Mouse (Mus musculus) brown adipose tissue, adult 24 weeks (tissue): ENCODE results near the gene Nhsl2. TPM values are rescaled to one million over a fixed set of nuclear protein-coding genes. Genes with fewer than 3 reads are reported as not detected.
A peak's percentile ranks its signal among the peaks of the same experiment; 100 is the strongest.

ENCODE experiments used
- H3K27ac ChIP-seq: fragments of 200-500 bp; replicated peaks from 2 replicates; pipeline ENCODE4 v1.5.1; 2012; ENCODE audit warnings: low read depth, mild to moderate bottlenecking, low read length
- H3K4me1 ChIP-seq: fragments of 200-500 bp; 2 replicates; pipeline ENCODE4 v1.6.1; 2012; ENCODE audit warnings: low read length, mixed read lengths; ENCODE audit not compliant: control insufficient read depth, insufficient read depth, insufficient read length
- H3K4me3 ChIP-seq: fragments of 200-500 bp; 2 replicates; pipeline ENCODE4 v1.5.1; 2012; ENCODE audit warnings: low read depth, mild to moderate bottlenecking, low read length, moderate library complexity; ENCODE audit not compliant: insufficient read depth
- polyA plus RNA-seq: library from polyadenylated mRNA; stranded (reverse); fragments of >200 nt; gene quantifications from 2 replicates; pipeline ENCODE4 v1.2.4, GENCODE M21; 2012; ENCODE audit not compliant: missing spikeins, insufficient read depth, insufficient read length

Gene Nhsl2
- polyA plus RNA-seq, 1 experiment = 4.6 TPM

GRCm38 (mm10) chrX:101882141-101882751, 33.1 kb downstream of the Nhsl2 start:
- H3K4me3 ChIP-seq = no peak overlapping the region
- no peak overlapping the region for H3K27ac ChIP-seq
- H3K4me1 ChIP-seq = no peaks in the 10 kb centered on the region

GRCm38 (mm10) chrX:101889384-101889783, 40.2 kb downstream of the Nhsl2 start:
- Histone ChIP-seq H3K27ac (peak overlapping the region; percentile 75), H3K4me1 (peaks cover 3% of the 10 kb centered on the region; the same call in 1 of the 2 replicates), H3K4me3 (no peak overlapping the region)

GRCm38 (mm10) chrX:101889813-101890469, 40.8 kb downstream of the Nhsl2 start:
- no peak overlapping the region for H3K4me3 ChIP-seq
- peaks cover 3% of the 10 kb centered on the region; the same call in 1 of the 2 replicates for H3K4me1 ChIP-seq
- H3K27ac ChIP-seq = peak overlapping the region; percentile 75

GRCm38 (mm10) chrX:101893796-101894195, 44.6 kb downstream of the Nhsl2 start:
- no peak overlapping the region for H3K27ac ChIP-seq
- no peak overlapping the region for H3K4me3 ChIP-seq
- H3K4me1 ChIP-seq = peaks cover 3% of the 10 kb centered on the region; the same call in 1 of the 2 replicates

- Histone ChIP-seq H3K27ac (no peak overlapping the region), H3K4me3 (no peak overlapping the region), H3K4me1 (no peaks in the 10 kb centered on the region)
These were observed 49.2 kb downstream of the Nhsl2 start for GRCm38 (mm10) chrX:101898341-101898740.

GRCm38 (mm10) chrX:101901806-101902490, 52.8 kb downstream of the Nhsl2 start:
- Histone ChIP-seq H3K4me1 (no peaks in the 10 kb centered on the region), H3K4me3 (no peak overlapping the region), H3K27ac (no peak overlapping the region)

GRCm38 (mm10) chrX:101902597-101902996, 53.4 kb downstream of the Nhsl2 start:
- Histone ChIP-seq H3K4me3 (no peak overlapping the region), H3K4me1 (no peaks in the 10 kb centered on the region; the same call in 1 of the 2 replicates), H3K27ac (no peak overlapping the region)

- H3K4me1 ChIP-seq = no peaks in the 10 kb centered on the region; the same call in 1 of the 2 replicates
- H3K4me3 ChIP-seq = no peak overlapping the region
- no peak overlapping the region for H3K27ac ChIP-seq
These were observed 58.1 kb downstream of the Nhsl2 start for GRCm38 (mm10) chrX:101907301-101907700.

GRCm38 (mm10) chrX:101929131-101929530, 79.9 kb downstream of the Nhsl2 start:
- H3K27ac ChIP-seq = no peak overlapping the region
- peaks cover 2% of the 10 kb centered on the region; the same call in 1 of the 2 replicates for H3K4me1 ChIP-seq
- H3K4me3 ChIP-seq = no peak overlapping the region

- Histone ChIP-seq H3K4me3 (no peak overlapping the region), H3K4me1 (peaks cover 2% of the 10 kb centered on the region; the same call in 1 of the 2 replicates), H3K27ac (no peak overlapping the region)
These were observed 81.1 kb downstream of the Nhsl2 start for GRCm38 (mm10) chrX:101930301-101930700.

- Histone ChIP-seq H3K27ac (no peak overlapping the region), H3K4me3 (no peak overlapping the region), H3K4me1 (peaks cover 2% of the 10 kb centered on the region; the same call in 1 of the 2 replicates)
These were observed 81.8 kb downstream of the Nhsl2 start for GRCm38 (mm10) chrX:101931016-101931415.

- Histone ChIP-seq H3K4me1 (peaks cover 2% of the 10 kb centered on the region; the same call in 1 of the 2 replicates), H3K27ac (no peak overlapping the region), H3K4me3 (no peak overlapping the region)
These were observed 83.1 kb downstream of the Nhsl2 start for GRCm38 (mm10) chrX:101932244-101932643.

- Histone ChIP-seq H3K4me1 (peaks cover 2% of the 10 kb centered on the region; the same call in 1 of the 2 replicates), H3K4me3 (no peak overlapping the region), H3K27ac (no peak overlapping the region)
These were observed 84.2 kb downstream of the Nhsl2 start for GRCm38 (mm10) chrX:101933346-101933745.

- H3K4me1 ChIP-seq = no peaks in the 10 kb centered on the region
- H3K27ac ChIP-seq = no peak overlapping the region
- no peak overlapping the region for H3K4me3 ChIP-seq
These were observed 86.2 kb downstream of the Nhsl2 start for GRCm38 (mm10) chrX:101935291-101935840.

GRCm38 (mm10) chrX:101939486-101939885, 90.3 kb downstream of the Nhsl2 start:
- no peak overlapping the region for H3K27ac ChIP-seq
- H3K4me1 ChIP-seq = no peaks in the 10 kb centered on the region
- H3K4me3 ChIP-seq = no peak overlapping the region
